Mouse (Mus musculus) liver, embryonic 12.5 days (tissue): ENCODE measurements at regions not wholly inside any gene's neighbourhood (a gene's known extent, or its start where the extent isn't known, plus 50 kb on each side); places are given as distances from the start of the nearest gene placed in this dataset.

Experiments
- ATAC-seq: fragments of 200-750 bp; cut with Nextera tagmentation; 2 replicates; pipeline ENCODE4 v1.8.0; 2017; ENCODE audit warnings: moderate number of reproducible peaks, mild to moderate bottlenecking, moderate library complexity
- H3K27ac ChIP-seq: fragments of 300-500 bp; sonication (generic); 2 replicates; pipeline ENCODE4 v1.5.1; 2016; ENCODE audit warnings: mild to moderate bottlenecking
- H3K27me3 ChIP-seq: fragments of 300-500 bp; sonication (generic); replicated peaks from 2 replicates; pipeline ENCODE4 v1.6.1; 2016; ENCODE audit warnings: mild to moderate bottlenecking, moderate library complexity
- H3K36me3 ChIP-seq: fragments of 300-500 bp; sonication (generic); 2 replicates; pipeline ENCODE4 v1.6.1; 2016; ENCODE audit warnings: mild to moderate bottlenecking, moderate library complexity
- H3K4me1 ChIP-seq: fragments of 300-500 bp; sonication (generic); 2 replicates; pipeline ENCODE4 v1.6.1; 2016
- H3K4me2 ChIP-seq: fragments of 300-500 bp; sonication (generic); 2 replicates; pipeline ENCODE4 v1.6.1; 2016; ENCODE audit warnings: mild to moderate bottlenecking, moderate library complexity
- H3K4me3 ChIP-seq: fragments of 300-500 bp; sonication (generic); 2 replicates; pipeline ENCODE4 v1.5.1; 2016; ENCODE audit warnings: mild to moderate bottlenecking, moderate library complexity
- H3K9ac ChIP-seq: fragments of 300-500 bp; sonication (generic); 2 replicates; pipeline ENCODE4 v1.6.1; 2016; ENCODE audit warnings: mild to moderate bottlenecking, moderate library complexity
- H3K9me3 ChIP-seq: fragments of 300-500 bp; sonication (generic); replicated peaks from 2 replicates; pipeline ENCODE4 v1.6.1; 2016; ENCODE audit warnings: mild to moderate bottlenecking, moderate library complexity
- WGBS: fragments of 180-500 bp; shearing (Covaris S2); methylation state at CpG from one replicate; pipeline ENCODE4 v1.1.7; 2016; ENCODE audit not compliant: insufficient replicate concordance; 5-methylcytosine and 5-hydroxymethylcytosine counted together

DNA sequence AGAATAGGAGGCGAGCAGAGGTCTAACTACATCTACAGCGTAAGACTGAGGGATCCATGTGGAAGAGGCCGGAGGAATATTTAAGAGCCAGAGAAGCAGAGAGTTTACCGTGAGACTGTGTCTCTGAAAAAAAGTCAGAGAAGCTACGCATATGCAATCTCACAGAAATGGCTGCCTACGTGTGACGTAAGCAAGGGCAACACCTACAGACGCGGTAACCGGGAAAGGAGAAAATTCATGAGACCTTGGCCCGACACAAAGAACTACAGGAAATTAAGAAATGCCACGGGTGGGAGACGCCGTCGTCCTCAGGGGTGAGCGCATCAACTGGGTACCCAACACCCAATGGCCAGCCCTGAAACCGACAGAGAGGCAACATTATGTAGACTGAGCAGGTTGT is 151.3 kb upstream of the Plcz1 start:
- Histone ChIP-seq H3K4me1 (0 out of 2 replicates have a peak, but pooled peaks cover 5% of the 10 kb centered on the region), H3K27me3 (no peaks in the 10 kb centered on the region), H3K27ac (no peak overlapping the region), H3K4me2 (no peak overlapping the region), H3K4me3 (no peak overlapping the region), H3K9me3 (no peaks in the 10 kb centered on the region), H3K36me3 (no peaks in the 10 kb centered on the region), H3K9ac (no peak overlapping the region)
- no peak for ATAC-seq
- 70% methylated on average over 17 of the region's 17 CpGs for WGBS

DNA sequence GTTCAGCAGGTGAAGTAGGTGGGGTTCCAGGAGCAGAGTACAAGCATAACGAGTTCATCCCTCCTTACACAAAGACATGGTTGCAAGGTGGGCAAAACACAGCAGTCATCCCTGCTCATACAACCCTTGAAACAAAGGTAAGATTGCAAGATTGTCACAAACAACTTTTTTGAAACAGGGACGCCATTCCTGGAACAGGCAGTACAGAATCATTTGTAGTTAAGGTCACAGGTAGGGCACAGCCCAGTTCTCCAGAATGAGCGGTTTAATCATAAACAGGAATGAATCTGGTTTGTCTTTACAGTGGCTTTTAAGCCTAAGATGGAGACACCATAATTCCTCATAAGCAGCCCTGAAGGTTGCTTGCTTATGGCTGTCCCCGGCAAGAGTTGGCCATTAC is 150.1 kb upstream of the Plcz1 start:
- Histone ChIP-seq H3K4me3 (no peak overlapping the region), H3K9ac (no peak overlapping the region), H3K27ac (no peak overlapping the region), H3K4me1 (no peaks in the 10 kb centered on the region), H3K4me2 (no peak overlapping the region), H3K9me3 (no peaks in the 10 kb centered on the region), H3K36me3 (no peaks in the 10 kb centered on the region), H3K27me3 (no peaks in the 10 kb centered on the region)
- no peak for ATAC-seq
- 72% methylated on average over 4 of the region's 4 CpGs for WGBS

- no peak for ATAC-seq
- Histone ChIP-seq H3K27ac (no peak overlapping the region), H3K9ac (no peak overlapping the region), H3K9me3 (no peaks in the 10 kb centered on the region), H3K4me1 (no peaks in the 10 kb centered on the region), H3K36me3 (no peaks in the 10 kb centered on the region), H3K4me3 (no peak overlapping the region), H3K27me3 (no peaks in the 10 kb centered on the region), H3K4me2 (no peak overlapping the region)
- 76% methylated on average over 9 of the region's 9 CpGs for WGBS
Observed at GRCm38 (mm10) chr6:140189601-140190000, 148.3 kb upstream of the Plcz1 start.

GRCm38 (mm10) chr6:140187733-140188132 is 146.5 kb upstream of the Plcz1 start:
- Histone ChIP-seq H3K9me3 (no peaks in the 10 kb centered on the region), H3K4me1 (no peaks in the 10 kb centered on the region), H3K36me3 (no peaks in the 10 kb centered on the region), H3K27ac (no peak overlapping the region), H3K4me3 (no peak overlapping the region), H3K9ac (no peak overlapping the region), H3K4me2 (no peak overlapping the region), H3K27me3 (no peaks in the 10 kb centered on the region)
- WGBS, result 62% methylated on average over 3 of the region's 3 CpGs
- no peak for ATAC-seq

DNA sequence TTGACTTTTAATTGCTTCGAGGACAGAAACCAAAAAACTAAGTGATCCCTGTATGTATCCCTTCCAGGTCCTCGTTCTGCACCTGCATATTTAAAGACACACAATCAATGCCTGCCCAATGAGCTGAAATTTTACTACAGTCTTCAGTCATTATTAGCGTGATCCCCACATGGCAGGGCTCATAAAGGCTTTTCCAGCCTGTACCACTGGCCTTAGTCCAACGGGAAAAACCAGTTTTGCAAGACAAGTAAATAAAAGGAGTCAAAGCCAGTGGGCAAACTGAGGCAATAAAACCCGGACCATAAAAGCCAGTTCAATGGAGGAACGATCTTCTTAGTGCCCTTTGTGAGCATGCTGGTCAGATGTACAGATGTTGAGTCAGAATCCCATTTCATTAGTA is 145.8 kb upstream of the Plcz1 start:
- WGBS, result 58% methylated on average over 6 of the region's 6 CpGs
- Histone ChIP-seq H3K27me3 (no peaks in the 10 kb centered on the region), H3K4me2 (no peak overlapping the region), H3K36me3 (no peaks in the 10 kb centered on the region), H3K9me3 (no peaks in the 10 kb centered on the region), H3K4me3 (no peak overlapping the region), H3K9ac (no peak overlapping the region), H3K4me1 (no peaks in the 10 kb centered on the region), H3K27ac (no peak overlapping the region)
- ATAC-seq, result no peak

GRCm38 (mm10) chr6:140179999-140180398 is 138.7 kb upstream of the Plcz1 start:
- Histone ChIP-seq H3K27me3 (no peaks in the 10 kb centered on the region), H3K9me3 (no peaks in the 10 kb centered on the region), H3K27ac (no peak overlapping the region), H3K4me3 (no peak overlapping the region), H3K9ac (no peak overlapping the region), H3K4me1 (no peaks in the 10 kb centered on the region), H3K36me3 (no peaks in the 10 kb centered on the region), H3K4me2 (no peak overlapping the region)
- 65% methylated on average over 4 of the region's 4 CpGs for WGBS
- ATAC-seq, result no peak

GRCm38 (mm10) chr6:140178425-140179193 is 137.4 kb upstream of the Plcz1 start:
- Histone ChIP-seq H3K4me3 (no peak overlapping the region), H3K27me3 (no peaks in the 10 kb centered on the region), H3K4me2 (no peak overlapping the region), H3K27ac (no peak overlapping the region), H3K4me1 (no peaks in the 10 kb centered on the region), H3K36me3 (no peaks in the 10 kb centered on the region), H3K9me3 (no peaks in the 10 kb centered on the region), H3K9ac (no peak overlapping the region)
- ATAC-seq, result no peak
- 71% methylated on average over 12 of the region's 12 CpGs for WGBS

DNA sequence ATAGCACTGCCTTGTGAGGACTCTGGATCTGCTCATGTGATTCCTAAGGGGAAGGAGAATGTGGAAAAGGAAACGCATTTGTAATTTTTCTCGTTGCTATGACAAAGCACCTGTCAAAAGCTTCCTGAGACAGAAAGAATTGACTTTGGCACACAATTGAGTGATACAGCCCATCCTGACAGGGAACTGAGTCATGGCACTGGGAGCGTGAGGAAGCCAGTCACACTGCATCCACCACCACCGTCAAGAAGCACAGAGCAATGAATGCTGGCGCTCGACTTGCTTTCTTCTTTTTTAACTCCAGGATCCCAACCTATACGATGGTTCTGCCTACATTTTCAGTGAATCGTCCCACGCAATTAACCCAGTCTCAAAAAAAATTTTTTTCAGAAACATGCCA is 131.5 kb upstream of the Plcz1 start:
- WGBS, result 78% methylated on average over 9 of the region's 9 CpGs
- Histone ChIP-seq H3K36me3 (no peaks in the 10 kb centered on the region), H3K4me1 (no peaks in the 10 kb centered on the region), H3K27ac (no peak overlapping the region), H3K4me3 (no peak overlapping the region), H3K9ac (no peak overlapping the region), H3K4me2 (no peak overlapping the region), H3K27me3 (no peaks in the 10 kb centered on the region), H3K9me3 (no peaks in the 10 kb centered on the region)
- ATAC-seq, result no peak

GRCm38 (mm10) chr6:140169836-140170235 is 128.6 kb upstream of the Plcz1 start:
- H3K4me1 ChIP-seq, result no peaks in the 10 kb centered on the region
- no peaks in the 10 kb centered on the region for H3K9me3 ChIP-seq
- no peaks in the 10 kb centered on the region for H3K36me3 ChIP-seq
- H3K4me3 ChIP-seq, result no peak overlapping the region
- H3K9ac ChIP-seq, result no peak overlapping the region
- H3K27me3 ChIP-seq, result no peaks in the 10 kb centered on the region
- H3K27ac ChIP-seq, result no peak overlapping the region
- no peak overlapping the region for H3K4me2 ChIP-seq
- no peak for ATAC-seq
- 91% methylated on average over 3 of the region's 3 CpGs for WGBS

DNA sequence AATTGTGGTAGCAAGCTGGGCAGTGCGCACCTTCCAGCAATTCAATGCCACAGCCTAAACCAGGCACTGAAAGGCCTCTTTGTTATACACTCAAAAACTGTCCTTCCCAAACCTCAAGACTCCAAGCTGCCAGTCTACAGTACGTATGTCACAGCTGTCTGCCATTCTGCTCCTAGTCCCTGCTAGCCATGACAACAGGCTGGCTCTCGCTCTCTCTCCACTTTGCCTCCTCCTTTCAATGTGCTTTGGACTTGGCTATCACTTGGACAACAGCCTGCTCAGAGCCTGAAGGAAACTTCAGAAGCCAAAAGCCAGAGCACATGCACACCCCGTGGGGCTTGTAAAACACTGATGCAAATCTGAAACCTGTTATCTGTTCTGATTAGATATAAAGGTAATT is 125.9 kb upstream of the Plcz1 start:
- Histone ChIP-seq H3K36me3 (no peaks in the 10 kb centered on the region), H3K27ac (no peak overlapping the region), H3K4me3 (no peak overlapping the region), H3K4me1 (no peaks in the 10 kb centered on the region), H3K4me2 (no peak overlapping the region), H3K9ac (no peak overlapping the region), H3K9me3 (no peaks in the 10 kb centered on the region), H3K27me3 (no peaks in the 10 kb centered on the region)
- no peak for ATAC-seq
- 68% methylated on average over 4 of the region's 4 CpGs for WGBS

GRCm38 (mm10) chr6:140162729-140163128 is 121.5 kb upstream of the Plcz1 start:
- H3K27me3 ChIP-seq, result no peaks in the 10 kb centered on the region
- no peak overlapping the region for H3K9ac ChIP-seq
- no peaks in the 10 kb centered on the region for H3K36me3 ChIP-seq
- H3K4me1 ChIP-seq, result no peaks in the 10 kb centered on the region
- ATAC-seq, result no peak
- H3K9me3 ChIP-seq, result 0 out of 2 replicates have a peak, but pooled peaks cover 10% of the 10 kb centered on the region
- H3K4me3 ChIP-seq, result no peak overlapping the region
- no peak overlapping the region for H3K4me2 ChIP-seq
- no peak overlapping the region for H3K27ac ChIP-seq
- WGBS, result 70% methylated on average over 5 of the region's 5 CpGs

DNA sequence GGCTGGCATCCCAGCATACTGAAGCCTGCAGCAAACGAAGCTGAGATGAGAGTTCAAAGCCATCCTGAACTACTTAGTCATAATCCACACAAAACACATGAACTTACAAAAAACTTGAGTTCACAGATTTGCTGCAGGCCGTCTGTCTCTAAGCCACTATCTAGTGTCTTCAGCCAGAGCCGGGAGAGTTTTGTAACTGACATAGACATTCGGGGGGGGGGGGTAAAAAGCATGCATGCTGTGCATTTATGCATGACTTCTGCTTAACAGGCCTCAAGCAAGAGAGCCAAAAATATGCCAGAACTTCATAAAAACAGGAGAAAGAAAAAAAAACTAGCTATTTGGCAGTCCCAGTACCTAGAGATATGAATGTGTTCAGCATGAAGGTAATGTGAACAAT is 120.2 kb upstream of the Plcz1 start:
- H3K27me3 ChIP-seq, result no peaks in the 10 kb centered on the region
- H3K36me3 ChIP-seq, result no peaks in the 10 kb centered on the region
- no peak for ATAC-seq
- no peak overlapping the region for H3K27ac ChIP-seq
- H3K9ac ChIP-seq, result no peak overlapping the region
- H3K4me1 ChIP-seq, result no peaks in the 10 kb centered on the region
- H3K4me3 ChIP-seq, result no peak overlapping the region
- H3K9me3 ChIP-seq, result 0 out of 2 replicates have a peak, but pooled peaks cover 10% of the 10 kb centered on the region
- no peak overlapping the region for H3K4me2 ChIP-seq
- WGBS, result 71% methylated on average over 4 of the region's 4 CpGs

- ATAC-seq, result no peak
- H3K36me3 ChIP-seq, result no peaks in the 10 kb centered on the region
- no peak overlapping the region for H3K4me2 ChIP-seq
- no peak overlapping the region for H3K9ac ChIP-seq
- H3K27ac ChIP-seq, result no peak overlapping the region
- WGBS, result 66% methylated on average over 13 of the region's 13 CpGs
- H3K4me1 ChIP-seq, result no peaks in the 10 kb centered on the region
- no peak overlapping the region for H3K4me3 ChIP-seq
- H3K27me3 ChIP-seq, result no peaks in the 10 kb centered on the region
- 0 out of 2 replicates have a peak, but pooled peaks cover 10% of the 10 kb centered on the region for H3K9me3 ChIP-seq
Observed at GRCm38 (mm10) chr6:140160946-140161345, 119.7 kb upstream of the Plcz1 start.
